Mouse (Mus musculus): ENCODE results near the gene Eya2.
A peak's percentile ranks its signal among the peaks of the same experiment; 100 is the strongest.

Eya2 gene

DNA sequence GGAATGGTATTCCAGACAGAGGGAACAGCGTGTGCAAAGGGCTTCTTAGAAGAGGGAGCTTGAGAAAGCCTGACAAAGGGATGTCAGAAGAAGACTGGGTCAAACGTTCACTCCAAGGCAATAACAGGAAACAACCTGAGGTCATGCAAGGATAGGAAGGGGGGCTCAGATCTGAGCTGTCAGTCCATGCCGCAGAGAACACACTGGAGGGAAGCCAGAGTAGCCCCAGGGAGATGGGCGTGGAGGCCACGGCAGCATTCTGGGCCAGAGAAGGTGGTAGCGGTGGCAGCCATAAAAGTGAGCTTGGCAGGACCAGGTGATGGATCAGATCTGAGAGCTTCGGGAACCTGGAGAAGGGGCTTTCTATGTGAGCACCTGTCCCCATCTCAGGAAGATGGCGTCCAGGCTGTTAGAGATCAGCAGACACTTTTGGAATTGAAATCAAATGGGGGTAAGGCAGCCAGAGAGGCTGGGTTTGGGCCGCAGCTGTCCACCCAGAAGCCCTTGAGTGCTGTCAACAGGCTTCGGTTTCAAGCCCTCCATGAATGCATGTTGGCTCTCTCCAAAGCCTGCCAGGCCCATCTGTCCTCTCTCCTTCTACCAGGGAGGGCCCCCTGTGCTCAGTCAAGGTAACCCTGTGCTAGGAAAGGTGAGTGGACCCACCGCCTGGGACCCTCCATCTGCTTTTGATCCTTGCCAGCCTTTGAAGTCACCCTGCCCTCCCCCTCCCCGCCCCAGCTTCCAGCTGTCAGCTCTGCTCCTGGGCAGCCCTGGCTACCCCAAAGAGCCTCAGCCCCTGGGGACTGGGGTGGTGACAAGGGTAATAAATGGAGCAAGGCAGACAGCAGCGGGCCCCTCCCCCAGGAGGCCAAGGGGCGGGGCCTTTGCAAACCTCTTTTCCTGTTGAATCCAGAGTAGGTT, 58.4 kb downstream of the Eya2 start:
- DNase-seq (ENCODE audit: low read depth), result peak; percentile 76

DNA sequence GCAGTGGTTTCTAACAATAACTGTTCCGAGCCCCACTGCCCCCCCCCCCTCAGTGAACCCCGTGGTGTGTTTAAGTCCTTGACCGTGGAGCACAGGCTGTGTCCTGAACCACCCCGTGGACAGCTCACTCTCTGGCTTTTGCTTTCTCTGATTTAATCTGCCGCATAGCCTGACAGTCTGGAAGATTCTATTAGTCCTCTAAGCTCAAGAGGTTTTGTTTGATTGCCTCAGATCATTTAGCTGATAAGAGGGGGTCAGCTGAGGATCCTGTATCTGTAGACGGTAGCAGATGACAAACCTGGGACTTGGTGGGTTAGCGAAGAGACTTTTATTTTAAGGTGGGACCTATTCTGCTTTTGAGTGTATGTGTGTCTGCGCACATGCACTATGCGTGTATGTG, 59.3 kb downstream of the Eya2 start:
- DNase-seq (ENCODE audit: low read depth), result peak; percentile 52

DNA sequence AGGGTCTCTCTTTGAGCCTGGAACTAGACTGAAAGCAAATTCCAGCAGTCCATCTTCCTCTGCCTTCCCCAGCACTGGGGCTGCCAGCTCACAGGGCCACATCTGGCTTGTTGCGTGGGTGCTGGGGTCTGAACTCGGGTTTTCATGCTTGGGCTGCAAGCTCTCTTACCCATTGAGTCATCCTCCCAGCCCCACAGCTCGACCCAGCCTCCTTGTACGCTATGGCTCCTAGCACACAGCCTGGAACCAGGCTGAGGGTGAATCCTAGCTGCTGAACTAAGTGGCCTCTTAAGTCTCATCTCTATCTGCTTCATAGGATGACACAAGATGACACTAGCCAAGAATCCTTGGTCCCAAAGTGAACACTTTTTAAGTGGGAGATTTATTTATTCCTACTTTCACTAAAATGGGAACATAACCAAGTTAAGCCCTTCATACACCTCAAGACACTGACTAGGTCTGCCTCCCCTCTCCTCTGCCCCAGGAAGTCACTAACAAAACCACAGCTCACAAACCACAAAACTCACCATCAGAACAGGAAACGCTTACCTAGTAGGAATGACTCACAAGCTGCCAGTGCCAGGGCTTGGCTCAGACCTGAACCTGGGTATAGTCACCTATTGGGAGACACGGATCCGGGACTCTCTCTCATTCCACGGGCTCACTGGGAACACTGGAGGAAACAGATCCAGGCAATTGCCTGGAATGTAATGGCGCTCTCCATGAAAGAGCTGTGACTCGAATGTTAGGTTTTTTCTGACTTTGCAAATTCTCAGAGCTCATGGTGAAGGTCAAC, 60.1 kb downstream of the Eya2 start:
- DNase-seq (ENCODE audit: low read depth), result peak; percentile 90

DNA sequence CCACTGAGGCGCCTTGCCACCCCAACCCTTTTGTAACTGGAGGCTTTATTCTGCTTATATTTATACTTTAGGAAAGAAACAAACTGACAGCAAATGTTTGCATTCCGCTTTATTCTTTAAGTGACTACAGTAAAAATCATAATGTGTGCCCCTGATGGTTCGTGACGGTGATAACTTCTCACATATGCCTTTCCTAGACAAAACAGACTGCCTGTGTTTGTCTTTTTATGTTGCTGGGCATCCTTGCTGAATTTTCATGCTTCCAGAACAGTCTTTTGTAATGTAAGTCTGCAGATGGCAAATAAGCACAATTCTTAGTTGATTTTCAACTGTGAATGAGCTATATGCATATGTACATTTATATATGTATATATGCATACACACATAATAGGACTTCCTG, 61.7 kb downstream of the Eya2 start:
- DNase-seq (ENCODE audit: low read depth), result no peak

DNA sequence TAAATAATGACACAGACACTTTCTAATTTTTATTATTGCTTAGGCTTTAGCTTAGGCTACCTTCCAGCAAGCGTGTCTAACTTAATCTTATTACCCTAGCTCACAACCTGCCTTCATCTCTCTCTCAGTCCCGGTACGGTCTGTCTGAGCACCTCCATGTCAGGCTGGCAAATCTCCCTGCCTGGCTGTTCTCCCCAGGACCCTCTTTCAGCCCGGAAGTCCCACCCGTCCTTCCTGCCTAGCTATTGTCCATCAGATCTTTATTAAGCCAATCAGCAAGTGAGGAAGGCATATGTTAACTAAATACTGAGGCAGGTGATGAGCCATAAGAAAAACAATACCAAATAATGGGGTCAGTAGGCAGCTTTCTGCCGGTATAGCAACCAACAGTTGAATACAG, 62.1 kb downstream of the Eya2 start:
- DNase-seq (ENCODE audit: low read depth), result no peak

DNA sequence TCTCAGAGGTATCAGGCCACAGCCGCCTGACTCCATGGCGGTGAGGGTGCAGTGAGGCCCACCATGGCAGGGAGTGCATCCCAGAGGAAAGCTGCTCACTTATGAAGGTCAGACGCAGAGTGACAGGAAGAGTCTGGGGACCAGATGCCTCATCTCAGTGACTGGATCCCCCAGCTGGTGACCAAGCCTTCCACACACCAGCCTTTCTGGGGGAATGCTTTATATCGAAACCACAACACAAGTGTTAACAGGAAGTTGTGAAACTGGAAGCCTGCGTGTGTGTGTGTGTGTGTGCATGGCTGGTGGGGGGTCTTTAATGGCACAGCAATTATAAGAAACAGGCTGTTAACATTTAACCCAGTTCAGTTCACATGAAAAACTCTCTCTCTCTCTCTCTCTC, 64.7 kb downstream of the Eya2 start:
- DNase-seq (ENCODE audit: low read depth), result no peak

DNA sequence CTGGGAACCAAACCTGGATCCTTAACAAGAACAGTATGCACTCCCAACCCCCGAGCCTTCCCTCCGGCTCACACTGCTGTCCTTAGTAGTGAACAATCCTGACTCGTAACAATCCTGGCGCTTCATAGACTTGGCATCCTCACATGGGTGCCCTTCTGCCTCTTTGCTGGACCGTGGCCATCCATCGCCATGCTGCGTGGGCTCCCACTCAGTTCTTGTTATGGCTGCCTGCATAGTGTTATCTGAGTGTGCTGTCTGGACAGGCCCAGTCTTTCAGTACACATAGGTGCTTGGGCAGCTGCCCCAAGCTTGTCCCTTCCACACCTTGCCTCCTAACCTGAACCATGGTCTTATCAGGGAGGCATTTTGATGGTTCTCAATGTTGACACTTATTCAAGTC, 68.4 kb downstream of the Eya2 start:
- no peak for DNase-seq (ENCODE audit: low read depth)

DNA sequence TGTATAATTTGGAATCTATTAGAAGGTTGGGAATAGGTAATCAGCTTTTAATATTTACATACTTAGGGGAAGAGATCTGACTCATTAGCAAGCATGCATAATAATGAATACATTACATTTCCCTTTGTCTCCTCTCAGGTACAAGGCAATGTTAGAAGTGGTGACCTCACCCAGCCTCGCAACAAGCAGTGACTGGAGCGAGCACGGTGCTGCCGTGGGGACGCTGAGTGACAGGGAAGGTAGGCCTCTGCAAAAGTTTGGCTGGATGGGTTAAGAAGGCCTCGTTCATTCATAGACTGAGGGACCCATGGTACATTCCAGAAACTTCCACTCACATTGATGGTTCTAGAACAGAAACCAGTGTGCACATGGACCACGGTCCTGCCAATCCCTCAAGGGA, 69.8 kb downstream of the Eya2 start:
- no peak for DNase-seq (ENCODE audit: low read depth)

DNA sequence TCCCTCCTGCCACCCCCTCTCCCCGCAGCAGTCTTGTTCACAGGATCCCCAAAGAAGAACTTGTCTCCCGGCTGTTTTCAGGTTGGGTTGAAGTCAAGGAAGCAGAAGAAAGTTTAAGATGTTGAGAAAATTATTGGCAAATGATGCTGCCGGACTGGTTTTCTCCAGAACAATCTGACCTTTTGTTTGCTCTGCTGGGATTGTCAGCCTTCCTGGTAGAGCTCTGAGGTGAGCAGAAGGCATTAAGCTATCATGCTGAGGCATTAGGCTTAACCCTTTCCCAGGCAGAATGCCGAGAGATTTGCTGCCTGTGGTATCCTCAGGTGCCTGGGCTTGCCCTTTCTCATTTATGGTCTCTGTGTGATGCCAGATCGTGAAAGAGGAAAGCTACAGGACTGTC, 70.3 kb downstream of the Eya2 start:
- no peak for DNase-seq (ENCODE audit: low read depth)

DNA sequence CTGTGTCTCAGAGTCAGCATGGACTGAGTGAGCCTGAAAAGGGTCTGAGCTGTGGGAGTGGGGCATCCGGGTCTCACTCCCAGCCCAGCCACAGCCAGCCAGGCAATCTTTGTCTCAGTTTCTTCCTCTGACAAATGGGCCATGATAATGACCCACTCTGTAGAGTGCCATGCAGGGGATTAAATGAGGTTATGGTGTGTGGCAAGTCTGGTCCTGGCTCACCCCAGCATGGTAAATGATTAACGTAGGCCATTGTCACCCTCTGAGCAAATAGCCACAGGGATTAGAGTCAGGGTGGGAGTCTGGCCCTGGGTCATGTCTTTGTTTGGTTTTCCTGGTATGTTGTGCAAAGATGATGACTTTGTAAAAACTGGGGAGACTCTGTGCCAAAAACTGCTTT, 72.3 kb downstream of the Eya2 start:
- DNase-seq (ENCODE audit: low read depth), result no peak

DNA sequence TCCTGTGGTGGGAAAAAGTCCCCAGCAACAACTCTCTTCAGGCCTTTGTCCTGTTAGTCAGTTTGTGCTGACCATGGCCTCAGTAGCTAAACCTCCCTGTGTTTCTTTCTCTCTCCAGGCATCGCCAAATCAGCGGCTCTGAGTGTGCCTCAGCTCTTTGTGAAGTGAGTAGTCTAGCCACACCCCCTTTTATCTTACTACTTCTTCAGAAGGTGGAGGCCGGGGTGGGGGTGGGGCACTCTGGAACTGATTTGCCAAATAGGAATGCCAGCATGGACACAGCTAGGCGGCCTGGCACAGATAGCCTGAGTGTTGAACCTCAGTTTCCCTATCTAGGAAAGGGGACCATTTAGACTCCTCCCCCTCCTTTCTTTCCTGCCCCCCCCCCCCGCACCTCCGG, 87.9 kb downstream of the Eya2 start:
- no peak for DNase-seq (ENCODE audit: low read depth)

DNA sequence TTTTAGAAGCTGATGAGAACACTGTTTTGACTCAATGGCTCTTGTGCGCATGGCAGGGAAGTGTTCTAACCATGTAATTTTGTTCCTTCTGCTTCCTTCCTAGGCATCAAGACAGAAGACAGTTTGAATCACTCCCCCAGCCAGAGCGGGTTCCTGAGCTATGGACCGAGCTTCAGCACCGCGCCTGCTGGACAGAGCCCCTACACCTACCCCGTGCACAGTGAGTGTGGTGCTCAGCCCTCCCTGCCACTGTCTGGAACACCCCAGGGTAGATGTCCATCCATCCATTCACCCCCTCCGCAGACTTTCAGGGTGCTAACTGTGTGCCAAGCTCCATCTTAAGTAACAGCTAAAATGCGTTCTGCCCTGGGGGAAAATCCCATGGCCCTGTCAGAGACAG, 92.7 kb downstream of the Eya2 start:
- no peak for DNase-seq (ENCODE audit: low read depth)

DNA sequence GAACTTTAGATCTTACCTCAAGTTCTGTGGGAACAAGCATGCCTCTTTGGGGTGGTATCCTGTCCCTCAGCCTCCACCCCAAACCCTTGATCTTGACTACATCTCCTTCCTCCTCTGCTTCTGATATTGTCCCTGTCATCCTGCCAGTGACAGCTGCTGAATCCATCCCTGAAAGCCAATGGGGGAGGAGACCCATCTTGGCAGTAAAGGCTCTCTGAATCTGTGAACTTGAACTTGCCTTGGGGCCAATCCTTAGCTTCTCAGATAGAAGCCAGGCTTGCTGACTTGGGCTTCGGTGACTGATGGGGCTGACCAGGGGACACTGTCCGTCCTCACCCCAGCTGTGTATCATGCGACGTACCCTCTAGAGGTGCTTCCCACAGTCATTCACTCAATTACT, 94.1 kb downstream of the Eya2 start:
- no peak for DNase-seq (ENCODE audit: low read depth)

DNA sequence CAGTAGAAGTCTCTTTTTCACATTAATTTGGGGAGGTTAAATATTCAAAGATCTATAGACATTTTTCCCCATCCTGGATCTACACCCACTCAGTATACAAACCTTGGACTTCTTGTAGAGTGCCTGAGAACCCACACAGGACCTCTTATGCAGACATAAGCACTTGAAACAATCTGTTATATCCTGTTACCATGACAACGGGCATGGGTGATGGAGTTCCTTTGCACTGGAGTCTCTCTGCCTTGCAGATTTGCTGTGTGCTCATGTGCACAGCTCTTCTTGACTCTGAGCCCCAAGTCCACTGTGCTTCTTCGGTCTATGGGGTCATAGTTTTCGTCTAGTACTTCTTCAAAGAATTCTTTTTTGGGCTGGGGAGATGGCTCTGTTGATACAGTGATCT, 96.2 kb downstream of the Eya2 start:
- DNase-seq (ENCODE audit: low read depth), result peak; percentile 7

DNA sequence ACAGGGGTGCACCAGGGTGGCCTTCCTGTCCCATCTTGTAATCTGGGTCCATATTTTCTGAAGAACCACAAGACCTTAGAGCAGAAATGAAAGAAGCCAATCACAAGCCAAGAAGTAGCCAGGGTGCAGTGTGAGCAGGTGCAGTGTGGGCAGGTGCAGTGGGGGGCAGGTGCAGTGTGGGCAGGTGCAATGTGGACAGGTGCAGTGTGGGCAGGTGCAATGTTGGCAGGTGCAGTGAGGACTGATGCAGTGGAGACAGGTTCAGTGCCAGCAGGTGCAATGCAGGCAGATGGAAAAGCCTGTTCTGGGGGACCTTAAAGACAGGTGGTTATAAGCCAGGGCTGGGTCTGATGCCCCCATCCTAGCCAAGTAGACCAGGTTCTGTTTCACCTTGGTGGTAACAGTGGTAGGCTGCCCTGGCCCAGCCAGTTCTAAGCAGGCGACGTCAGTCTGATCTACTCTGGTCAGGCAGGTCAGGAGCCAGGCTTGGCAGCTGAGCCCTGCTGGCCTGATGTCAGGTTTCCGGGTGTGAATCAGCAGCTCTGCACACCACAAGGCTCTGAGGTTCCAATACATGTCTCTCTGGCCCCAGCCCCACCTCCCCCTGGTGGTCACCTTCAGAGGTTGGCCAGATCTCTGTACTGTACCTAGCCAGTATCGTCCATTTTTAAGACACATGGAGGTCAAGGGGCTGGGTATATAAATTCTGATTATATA, 98.3 kb downstream of the Eya2 start:
- DNase-seq (ENCODE audit: low read depth), result peak; percentile 23

DNA sequence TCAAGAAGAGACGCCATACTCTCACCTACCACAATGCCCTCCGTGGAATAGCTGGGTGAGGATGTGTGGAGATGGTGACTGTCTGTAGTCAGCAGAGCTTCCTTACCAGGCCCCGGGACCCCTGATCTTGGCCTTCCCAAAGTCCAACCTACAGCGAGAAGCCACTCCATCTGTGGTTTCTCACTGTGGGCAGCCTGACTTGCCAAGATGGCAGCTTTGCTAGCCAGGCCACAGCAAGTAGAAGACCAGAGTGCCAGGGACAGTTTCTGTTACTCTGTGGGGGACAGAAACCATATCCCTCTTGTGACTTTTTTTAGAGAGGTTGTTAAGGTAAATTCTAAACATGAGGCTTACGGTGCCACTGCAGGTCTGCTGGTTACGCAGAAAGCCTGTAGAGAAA, 99.9 kb downstream of the Eya2 start:
- DNase-seq (ENCODE audit: low read depth), result no peak

DNA sequence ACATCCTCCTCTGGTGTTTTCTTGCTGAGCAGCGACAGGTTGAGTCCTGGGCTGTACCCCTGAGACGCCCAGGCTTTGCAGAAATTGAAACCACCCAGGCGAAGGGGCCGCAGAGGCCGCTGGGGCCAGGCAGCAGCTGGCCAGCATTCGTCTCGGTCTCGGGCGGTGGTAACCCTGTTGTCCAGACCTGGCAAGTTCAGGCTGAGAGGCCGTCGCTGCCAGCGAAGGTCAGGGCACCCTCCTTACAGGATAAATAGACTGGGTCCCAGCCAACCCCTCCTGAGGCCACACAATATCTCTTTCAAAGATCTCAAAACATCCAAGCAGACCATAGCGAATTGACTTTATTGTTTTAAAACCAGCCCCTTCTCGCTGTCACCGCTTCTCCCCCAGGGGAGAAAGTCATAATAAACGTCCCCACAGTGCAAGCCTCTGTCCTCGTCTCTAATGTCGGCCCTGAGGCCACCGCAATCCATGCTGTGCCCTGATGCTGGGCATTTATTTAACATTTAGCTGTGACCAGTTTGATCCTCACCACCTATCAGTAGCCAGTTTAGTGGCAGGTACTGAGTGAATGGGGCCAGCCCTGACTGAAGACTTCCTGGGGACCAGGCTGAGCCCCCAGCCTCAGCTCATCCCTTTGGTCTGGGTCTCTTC, 105.5 kb downstream of the Eya2 start:
- no peak for DNase-seq (ENCODE audit: low read depth)

DNA sequence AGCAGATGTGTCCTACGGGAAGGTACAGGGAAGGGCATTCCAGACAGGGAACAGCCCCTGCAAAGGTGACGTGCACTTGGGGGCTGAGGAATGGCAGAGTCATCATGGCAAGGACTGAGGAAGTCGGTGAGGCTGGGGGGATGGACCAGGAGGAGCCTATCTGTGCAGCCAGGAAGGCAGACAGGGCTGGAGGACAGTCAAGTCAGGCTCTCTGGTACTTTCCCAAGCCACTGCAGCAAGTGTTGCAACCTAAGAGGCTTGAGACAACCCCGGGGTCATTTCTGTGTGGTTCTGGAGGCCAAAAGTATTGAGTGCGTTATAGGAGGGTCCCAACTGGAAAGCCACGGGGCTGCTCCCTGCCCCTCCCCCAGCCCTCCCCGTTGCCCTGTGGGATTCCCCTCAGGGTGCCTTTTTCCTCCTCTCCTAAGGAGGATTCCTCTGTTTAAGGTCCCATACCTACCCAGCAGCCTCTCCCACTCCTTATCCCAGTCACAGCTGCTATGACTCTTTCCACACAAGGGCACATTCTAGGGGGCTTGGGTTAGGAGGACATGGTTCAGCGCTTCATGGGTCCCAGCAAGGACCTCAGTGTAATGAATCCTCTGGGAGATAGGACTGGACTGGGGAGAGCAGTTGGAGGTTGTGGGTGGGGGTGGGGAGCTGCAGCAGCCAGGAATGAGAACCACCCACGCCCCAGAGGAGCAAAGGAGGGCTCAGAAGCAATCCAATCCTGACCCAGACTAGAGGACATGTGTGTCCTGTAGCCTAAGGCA, 108.4 kb downstream of the Eya2 start:
- no peak for DNase-seq (ENCODE audit: low read depth)

DNA sequence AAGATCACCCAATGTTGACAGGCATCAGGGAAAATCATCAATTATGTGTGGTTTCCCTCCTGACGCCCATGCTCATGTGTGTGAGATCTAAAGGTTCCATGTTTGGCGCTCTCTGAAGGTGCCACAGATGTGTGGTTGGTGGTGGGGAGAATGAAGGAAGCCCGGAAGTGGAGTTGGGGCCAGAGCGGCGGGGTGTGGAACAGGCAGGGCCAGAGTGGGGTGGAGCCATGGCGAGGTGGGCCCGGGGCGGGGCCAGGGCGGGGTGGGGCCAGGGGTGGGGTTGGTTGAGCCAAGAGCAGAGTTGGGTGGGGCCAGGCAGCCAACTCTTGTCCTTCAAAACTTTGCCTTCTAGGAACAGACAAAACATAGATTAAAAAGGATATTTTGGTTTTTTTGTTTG, 113.4 kb downstream of the Eya2 start:
- no peak for DNase-seq (ENCODE audit: low read depth)

DNA sequence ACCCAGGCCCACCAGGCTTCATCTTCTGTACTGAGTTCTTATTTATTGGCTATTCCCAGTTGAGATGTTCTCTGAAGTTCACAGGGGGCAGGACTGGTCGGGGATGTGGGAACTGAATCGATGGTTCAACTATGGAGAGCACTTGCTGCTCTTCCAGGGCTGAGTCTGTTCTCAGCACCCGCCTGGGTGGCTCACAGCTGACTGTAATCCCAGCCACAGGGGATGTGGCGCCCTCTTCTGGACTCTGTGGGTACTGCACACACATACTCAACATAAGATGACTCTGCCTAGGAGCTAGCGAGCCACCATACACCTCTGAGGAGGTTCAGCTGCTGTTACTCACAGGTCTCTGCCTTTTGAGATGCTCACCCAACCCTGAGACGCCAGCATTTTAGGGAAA, 121.9 kb downstream of the Eya2 start:
- peak; percentile 40 for DNase-seq (ENCODE audit: low read depth)
